Mouse (Mus musculus): ENCODE data around the gene Amotl1.

- no peak for TF ChIP-seq TAL1 (conservative IDR thresholded peaks at IDR 0.05; ENCODE audit: low read depth, low read length)
- TF ChIP-seq CTCF (IDR thresholded peaks at IDR 0.05; ENCODE audit: low read depth, low read length), result no peak
- TF ChIP-seq GATA1 (IDR thresholded peaks at IDR 0.05; ENCODE audit: borderline replicate concordance, low read length), result no peak
- TF ChIP-seq GATA2 (IDR thresholded peaks at IDR 0.05; ENCODE audit: borderline replicate concordance, low read depth, low read length), result no peak
Measured at GRCm38 (mm10) chr9:14662138-14662537, 17.3 kb upstream of the Amotl1 start.

All from G1E (cell line).